Mouse (Mus musculus) left cerebral cortex, adult 8-10 months (tissue): ENCODE measurements around the gene Sod3. TPM values are rescaled to one million over a fixed set of nuclear protein-coding genes. Genes with fewer than 3 reads are reported as not detected.

Source experiments
- DNase-seq, 2 experiments: peaks; one replicate each; pipeline ENCODE4 v3.0.0; 2022; ENCODE audit warnings: low spot score in 2 of 2
- total RNA-seq, 4 experiments: library from RNA; stranded (reverse); gene quantifications; 2 replicates each; pipeline ENCODE4 v1.2.4; 2022

The Sod3 gene
- 1 to 10 TPM; 5.1 to 7.9 (median 6.4) TPM for total RNA-seq

GRCm38 (mm10) chr5:52363468-52364150 lies at the start of gene Sod3:
TSS of gene Sod3 (plus strand) at chr5:52363791.
- DNase-seq, result no peak

GRCm38 (mm10) chr5:52316926-52317325 lies 46.7 kb upstream of the Sod3 start:
- DNase-seq, result no peak

GRCm38 (mm10) chr5:52319499-52319898 lies 44.1 kb upstream of the Sod3 start:
- no peak for DNase-seq

- no peak for DNase-seq
These were observed 31.5 kb upstream of the Sod3 start for GRCm38 (mm10) chr5:52332120-52332519.

- DNase-seq, result no peak
These were observed 28.0 kb upstream of the Sod3 start for GRCm38 (mm10) chr5:52335590-52335989.

GRCm38 (mm10) chr5:52339134-52339533 lies 24.5 kb upstream of the Sod3 start:
- DNase-seq, result no peak

- DNase-seq, result no peak
These were observed 16.7 kb upstream of the Sod3 start for GRCm38 (mm10) chr5:52346890-52347289.

- no peak for DNase-seq
These were observed 13.1 kb upstream of the Sod3 start for GRCm38 (mm10) chr5:52350451-52350850.

- DNase-seq, result no peak
These were observed 12.0 kb upstream of the Sod3 start for GRCm38 (mm10) chr5:52351561-52351960.

GRCm38 (mm10) chr5:52352730-52353129 lies 10.9 kb upstream of the Sod3 start:
- DNase-seq, result no peak

- DNase-seq, result no peak
These were observed 9.2 kb upstream of the Sod3 start for GRCm38 (mm10) chr5:52354441-52354840.

- no peak for DNase-seq
These were observed 8.0 kb upstream of the Sod3 start for GRCm38 (mm10) chr5:52355612-52356011.

GRCm38 (mm10) chr5:52357175-52357754 lies 6.3 kb upstream of the Sod3 start:
- no peak for DNase-seq

GRCm38 (mm10) chr5:52358120-52358519 lies 5.5 kb upstream of the Sod3 start:
- DNase-seq, result no peak

- no peak for DNase-seq
These were observed 3.1 kb upstream of the Sod3 start for GRCm38 (mm10) chr5:52360286-52361049.

- DNase-seq, result no peak
These were observed 669 bp upstream of the Sod3 start for GRCm38 (mm10) chr5:52362776-52363467.

GRCm38 (mm10) chr5:52364521-52364920 lies 930 bp downstream of the Sod3 start:
- no peak for DNase-seq

- peak in 1 of 2 experiments; percentile 30 for DNase-seq
These were observed 2.3 kb downstream of the Sod3 start for GRCm38 (mm10) chr5:52365930-52366329.

- DNase-seq, result no peak
These were observed 3.1 kb downstream of the Sod3 start for GRCm38 (mm10) chr5:52366661-52367060.

GRCm38 (mm10) chr5:52367866-52368840 lies 4.6 kb downstream of the Sod3 start:
- DNase-seq, result no peak

GRCm38 (mm10) chr5:52370901-52371300 lies 7.3 kb downstream of the Sod3 start:
- no peak for DNase-seq
